1 mouse cellular context compared by ENCODE assay signal in the genomic region with DNA sequence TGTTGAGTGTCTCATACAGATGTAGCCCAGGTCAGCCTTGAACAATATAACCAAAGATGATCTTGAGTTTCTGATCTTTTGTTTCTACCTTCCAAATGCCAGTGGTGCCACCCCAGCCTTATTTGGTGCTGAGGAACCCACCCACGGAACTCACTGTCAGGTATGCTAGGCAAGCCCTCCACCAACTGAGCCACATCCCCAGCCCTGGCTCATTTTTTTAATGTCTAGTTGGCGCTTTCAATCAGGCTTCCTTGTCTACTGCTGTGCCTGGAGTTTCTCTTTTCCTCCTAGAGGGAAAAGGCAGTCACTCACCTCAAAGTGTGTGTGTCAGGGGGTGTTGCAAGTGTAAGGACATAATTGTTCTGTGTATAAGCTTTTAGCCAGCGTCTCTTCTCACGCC.
TF ChIP-seq lines count a peak whose summit lies in the region.

No protein-coding gene starts in this region.

TF ChIP-seq in CH12.LX, 34 proteins besides CTCF, POLR2A, EP300 and RAD21:
- TF ChIP-seq POLR2AphosphoS2 (IDR thresholded peaks at IDR 0.05; ENCODE audit: low read depth, low read length): no peak; the same call in 1 of the 2 replicates
- TF ChIP-seq CHD1 (IDR thresholded peaks at IDR 0.05; ENCODE audit: low read depth, low read length): 0 out of 2 replicates have a peak, but pooled peaks have one; percentile 65
- peak; percentile 44; the same call in 1 of the 2 replicates for TF ChIP-seq ZMIZ1 (IDR thresholded peaks at IDR 0.05; ENCODE audit: low read depth, low read length)
